ENCODE assay signal across 22 mouse cellular contexts in genomic region chr2:110314074-110314473, GRCm38 (mm10). TPM values are rescaled to one million over a fixed set of nuclear protein-coding genes. Genes with fewer than 3 reads are reported as not detected.
"Had no signal": no experiment of that assay in that cellular context is flagged by ENCODE, and none has a peak within 500 bp of the region (broad histone marks: within the 10 kb centered on the region; RNA-seq: fewer than 3 reads in every experiment).

No protein-coding gene starts in this region.

- H3K4me1 ChIP-seq: limb, embryonic 10.5 days; liver, embryonic 15.5 days; midbrain, embryonic 12.5 days; midbrain, embryonic 15.5 days; neural tube, embryonic 12.5 days had no signal

- H3K36me3 ChIP-seq: limb, embryonic 10.5 days; limb, embryonic 13.5 days; liver, embryonic 15.5 days; midbrain, embryonic 12.5 days; midbrain, embryonic 15.5 days; neural tube, embryonic 12.5 days had no signal

- H3K4me3 ChIP-seq: layer of hippocampus, adult 2 months; limb, embryonic 10.5 days; limb, embryonic 13.5 days; liver, embryonic 15.5 days; midbrain, embryonic 12.5 days; midbrain, embryonic 15.5 days; neural tube, embryonic 12.5 days had no signal

- H3K9me3 ChIP-seq: limb, embryonic 10.5 days; limb, embryonic 13.5 days; liver, embryonic 15.5 days; midbrain, embryonic 12.5 days; midbrain, embryonic 15.5 days; neural tube, embryonic 12.5 days had no signal

- DNase-seq: kidney, adult 18-20 months; kidney, adult 9 months; kidney, postnatal 14 days; kidney, postnatal 4 days; layer of hippocampus, adult 9-11 months; right cerebral cortex, adult 18-20 months; right cerebral cortex, postnatal 14 days; thymus, adult 2 months; thymus, postnatal 14 days; thymus, postnatal 4 days had no signal

- H3K27ac ChIP-seq: layer of hippocampus, adult 2 months; limb, embryonic 10.5 days; limb, embryonic 13.5 days; liver, embryonic 15.5 days; macrophage; midbrain, embryonic 12.5 days; midbrain, embryonic 15.5 days; neural tube, embryonic 12.5 days; stomach, postnatal 0 days had no signal

- H3K9ac ChIP-seq: limb, embryonic 13.5 days; liver, embryonic 15.5 days; midbrain, embryonic 12.5 days; midbrain, embryonic 15.5 days; neural tube, embryonic 12.5 days had no signal

- H3K27me3 ChIP-seq: limb, embryonic 13.5 days; liver, embryonic 15.5 days; midbrain, embryonic 12.5 days; midbrain, embryonic 15.5 days; neural tube, embryonic 12.5 days had no signal

- H3K4me2 ChIP-seq: limb, embryonic 13.5 days; liver, embryonic 11.5 days; liver, embryonic 15.5 days; midbrain, embryonic 12.5 days; midbrain, embryonic 15.5 days; neural tube, embryonic 12.5 days had no signal

RNA-seq across cellular contexts. Expression of gene Bbox1, which starts 0.3 kb away (rescaled TPM):
- total RNA-seq: megakaryocyte, adult 5-6 weeks; neutrophil, adult 5-6 weeks had no signal
- polyA plus RNA-seq: macrophage; neural tube, embryonic 12.5 days had no signal

RNA-seq across cellular contexts. Expression of gene Fibin, which starts 48.9 kb away (rescaled TPM):
- total RNA-seq: megakaryocyte, adult 5-6 weeks had no signal
- polyA plus RNA-seq: macrophage had no signal
